Mouse (Mus musculus): ENCODE measurements around the gene Mdh2. TPM values are rescaled to one million over a fixed set of nuclear protein-coding genes. Genes with fewer than 3 reads are reported as not detected.

Mdh2 gene
- polyA plus RNA-seq, 1 experiment from 2014 or later = 526 TPM

GRCm38 (mm10) chr5:135736544-135736943 is 41.7 kb upstream of the Mdh2 start:
- DNase-seq (ENCODE audit: low spot score) (no peak), ATAC-seq (replicated peaks; ENCODE audit: low FRiP score) (no peak)
- Histone ChIP-seq H3K27ac (ENCODE audit: low read depth, low read length) (no peak overlapping the region), H3K4me1 (replicated peaks; ENCODE audit: control insufficient read depth, insufficient read depth, low read length) (no peaks in the 10 kb centered on the region), H3K4me3 (ENCODE audit: low read depth, low read length) (no peak overlapping the region), H3K4me2 (ENCODE audit: low read depth, low read length, severe bottlenecking) (no peak overlapping the region), H3K9ac (ENCODE audit: low read length) (no peak overlapping the region), H3K9me3 (ENCODE audit: control insufficient read depth, low read length) (no peaks in the 10 kb centered on the region), H3K36me3 (ENCODE audit: control insufficient read depth, insufficient read depth, low read length) (peaks cover 26% of the 10 kb centered on the region), H3K27me3 (ENCODE audit: control insufficient read depth, insufficient read depth, low read length) (no peaks in the 10 kb centered on the region)
- 96% methylated on average over 16 of the region's 16 CpGs for WGBS

- WGBS = 76% methylated on average over 7 of the region's 7 CpGs
- Histone ChIP-seq H3K36me3 (ENCODE audit: control insufficient read depth, insufficient read depth, low read length) (peaks cover 26% of the 10 kb centered on the region), H3K4me2 (ENCODE audit: low read depth, low read length, severe bottlenecking) (no peak overlapping the region)
Observed at GRCm38 (mm10) chr5:135737154-135737553, 41.1 kb upstream of the Mdh2 start.

GRCm38 (mm10) chr5:135738266-135738665 is 40.0 kb upstream of the Mdh2 start:
- DNase-seq (ENCODE audit: low spot score) (no peak), ATAC-seq (replicated peaks; ENCODE audit: low FRiP score) (no peak)
- H3K27me3 ChIP-seq (ENCODE audit: control insufficient read depth, insufficient read depth, low read length) = no peaks in the 10 kb centered on the region
- no peak overlapping the region for H3K9ac ChIP-seq (ENCODE audit: low read length)
- no peak overlapping the region for H3K27ac ChIP-seq (ENCODE audit: low read depth, low read length)
- 31% methylated on average over 6 of the region's 6 CpGs for WGBS
- H3K4me2 ChIP-seq (ENCODE audit: low read depth, low read length, severe bottlenecking) = no peak overlapping the region
- no peaks in the 10 kb centered on the region for H3K4me1 ChIP-seq (replicated peaks; ENCODE audit: control insufficient read depth, insufficient read depth, low read length)
- H3K4me3 ChIP-seq (ENCODE audit: low read depth, low read length) = no peak overlapping the region
- H3K36me3 ChIP-seq (ENCODE audit: control insufficient read depth, insufficient read depth, low read length) = peaks cover 18% of the 10 kb centered on the region
- H3K9me3 ChIP-seq (ENCODE audit: control insufficient read depth, low read length) = no peaks in the 10 kb centered on the region

More at GRCm38 (mm10) chr5:135737154-135737553, 41.1 kb upstream of the Mdh2 start:
- no peaks in the 10 kb centered on the region for H3K4me1 ChIP-seq (replicated peaks; ENCODE audit: control insufficient read depth, insufficient read depth, low read length)
- no peak overlapping the region for H3K27ac ChIP-seq (ENCODE audit: low read depth, low read length)
- DNase-seq (ENCODE audit: low spot score) = no peak
- H3K27me3 ChIP-seq (ENCODE audit: control insufficient read depth, insufficient read depth, low read length) = no peaks in the 10 kb centered on the region
- no peak overlapping the region for H3K9ac ChIP-seq (ENCODE audit: low read length)
- no peaks in the 10 kb centered on the region for H3K9me3 ChIP-seq (ENCODE audit: control insufficient read depth, low read length)
- H3K4me3 ChIP-seq (ENCODE audit: low read depth, low read length) = no peak overlapping the region
- ATAC-seq (replicated peaks; ENCODE audit: low FRiP score) = no peak

- H3K36me3 ChIP-seq (ENCODE audit: control insufficient read depth, insufficient read depth, low read length) = no peaks in the 10 kb centered on the region; the same call in 1 of the 2 replicates
- no peak overlapping the region for H3K4me2 ChIP-seq (ENCODE audit: low read depth, low read length, severe bottlenecking)
- H3K27ac ChIP-seq (ENCODE audit: low read depth, low read length) = no peak overlapping the region
- no peaks in the 10 kb centered on the region for H3K4me1 ChIP-seq (replicated peaks; ENCODE audit: control insufficient read depth, insufficient read depth, low read length)
- WGBS = 61% methylated on average over 10 of the region's 10 CpGs
- peak; percentile 67 for DNase-seq (ENCODE audit: low spot score)
- H3K9me3 ChIP-seq (ENCODE audit: control insufficient read depth, low read length) = no peaks in the 10 kb centered on the region
- H3K27me3 ChIP-seq (ENCODE audit: control insufficient read depth, insufficient read depth, low read length) = no peaks in the 10 kb centered on the region
- ATAC-seq (replicated peaks; ENCODE audit: low FRiP score) = no peak
- no peak overlapping the region for H3K4me3 ChIP-seq (ENCODE audit: low read depth, low read length)
- H3K9ac ChIP-seq (ENCODE audit: low read length) = no peak overlapping the region
Observed at GRCm38 (mm10) chr5:135742156-135742555, 36.1 kb upstream of the Mdh2 start.

- Histone ChIP-seq H3K4me2 (ENCODE audit: low read depth, low read length, severe bottlenecking) (peak overlapping the region; percentile 65), H3K4me1 (replicated peaks; ENCODE audit: control insufficient read depth, insufficient read depth, low read length) (no peaks in the 10 kb centered on the region), H3K4me3 (ENCODE audit: low read depth, low read length) (peak overlapping the region; percentile 87), H3K36me3 (ENCODE audit: control insufficient read depth, insufficient read depth, low read length) (no peaks in the 10 kb centered on the region; the same call in 1 of the 2 replicates), H3K27ac (ENCODE audit: low read depth, low read length) (no peak overlapping the region), H3K9ac (ENCODE audit: low read length) (peak overlapping the region; percentile 76), H3K27me3 (ENCODE audit: control insufficient read depth, insufficient read depth, low read length) (no peaks in the 10 kb centered on the region), H3K9me3 (ENCODE audit: control insufficient read depth, low read length) (no peaks in the 10 kb centered on the region; the same call in 1 of the 2 replicates)
- 23% methylated on average over 18 of the region's 18 CpGs for WGBS
- DNase-seq (ENCODE audit: low spot score) (no peak), ATAC-seq (replicated peaks; ENCODE audit: low FRiP score) (peak; percentile 55; the same call in 1 of the 2 replicates)
Observed at GRCm38 (mm10) chr5:135742941-135743740, 35.1 kb upstream of the Mdh2 start.

GRCm38 (mm10) chr5:135743741-135744609 is 34.3 kb upstream of the Mdh2 start, which contains the start of gene Tmem120a:
TSS of gene Tmem120a (minus strand) at chr5:135744448.
- DNase-seq (ENCODE audit: low spot score) (peak; percentile 96), ATAC-seq (replicated peaks; ENCODE audit: low FRiP score) (peak; percentile 94)
- Histone ChIP-seq H3K4me2 (ENCODE audit: low read depth, low read length, severe bottlenecking) (peak within 1 kb of the TSS; percentile 65), H3K27me3 (ENCODE audit: control insufficient read depth, insufficient read depth, low read length) (no peaks in the 10 kb centered on the region), H3K9me3 (ENCODE audit: control insufficient read depth, low read length) (no peaks in the 10 kb centered on the region; the same call in 1 of the 2 replicates), H3K9ac (ENCODE audit: low read length) (peak within 1 kb of the TSS; percentile 76), H3K27ac (ENCODE audit: low read depth, low read length) (no peak within 1 kb of the TSS), H3K4me3 (ENCODE audit: low read depth, low read length) (peak within 1 kb of the TSS; percentile 87), H3K36me3 (ENCODE audit: control insufficient read depth, insufficient read depth, low read length) (no peaks in the 10 kb centered on the region; the same call in 1 of the 2 replicates), H3K4me1 (replicated peaks; ENCODE audit: control insufficient read depth, insufficient read depth, low read length) (no peaks in the 10 kb centered on the region)
- WGBS = under 1% methylated on average over 60 of the region's 60 CpGs

GRCm38 (mm10) chr5:135744742-135745141 is 33.5 kb upstream of the Mdh2 start:
- no peaks in the 10 kb centered on the region for H3K27me3 ChIP-seq (ENCODE audit: control insufficient read depth, insufficient read depth, low read length)
- H3K4me2 ChIP-seq (ENCODE audit: low read depth, low read length, severe bottlenecking) = peak overlapping the region; percentile 65
- no peak for ATAC-seq (replicated peaks; ENCODE audit: low FRiP score)
- peak overlapping the region; percentile 87; the same call in 1 of the 2 replicates for H3K4me3 ChIP-seq (ENCODE audit: low read depth, low read length)
- H3K27ac ChIP-seq (ENCODE audit: low read depth, low read length) = no peak overlapping the region
- peak overlapping the region; percentile 44 for H3K9ac ChIP-seq (ENCODE audit: low read length)
- no peaks in the 10 kb centered on the region; the same call in 1 of the 2 replicates for H3K36me3 ChIP-seq (ENCODE audit: control insufficient read depth, insufficient read depth, low read length)
- H3K4me1 ChIP-seq (replicated peaks; ENCODE audit: control insufficient read depth, insufficient read depth, low read length) = no peaks in the 10 kb centered on the region
- no peaks in the 10 kb centered on the region; the same call in 1 of the 2 replicates for H3K9me3 ChIP-seq (ENCODE audit: control insufficient read depth, low read length)
- no peak for DNase-seq (ENCODE audit: low spot score)
- 24% methylated on average over 12 of the region's 12 CpGs for WGBS

- no peak for DNase-seq (ENCODE audit: low spot score)
- Histone ChIP-seq H3K27ac (ENCODE audit: low read depth, low read length) (no peak overlapping the region), H3K4me2 (ENCODE audit: low read depth, low read length, severe bottlenecking) (no peak overlapping the region), H3K9me3 (ENCODE audit: control insufficient read depth, low read length) (no peaks in the 10 kb centered on the region; the same call in 1 of the 2 replicates), H3K4me3 (ENCODE audit: low read depth, low read length) (no peak overlapping the region), H3K36me3 (ENCODE audit: control insufficient read depth, insufficient read depth, low read length) (no peaks in the 10 kb centered on the region), H3K4me1 (replicated peaks; ENCODE audit: control insufficient read depth, insufficient read depth, low read length) (no peaks in the 10 kb centered on the region), H3K27me3 (ENCODE audit: control insufficient read depth, insufficient read depth, low read length) (no peaks in the 10 kb centered on the region), H3K9ac (ENCODE audit: low read length) (no peak overlapping the region)
- 92% methylated on average over 1 of the region's 1 CpGs for WGBS
- no peak for ATAC-seq (replicated peaks; ENCODE audit: low FRiP score)
Observed at GRCm38 (mm10) chr5:135751041-135751440, 27.2 kb upstream of the Mdh2 start.

Data from forebrain, embryonic 11.5 days (tissue).